Mouse (Mus musculus) monocyte, adult 2 months (primary cell): ENCODE results near the gene Trpc5.

Experiments
- DNase-seq, 2 experiments: peaks; one replicate each; pipeline ENCODE4 v3.0.0; 2022; ENCODE audit warnings: low spot score in 2 of 2, low read depth in 1 of 2

Gene Trpc5

DNA sequence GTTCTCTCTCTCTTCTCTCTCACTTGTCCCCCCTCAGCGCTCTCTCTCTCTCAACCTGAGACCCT is at the start of gene Trpc5:
Gene Trpc5 (minus strand): TSS at position 39 of the 65 bp plus-strand sequence.
- DNase-seq = no peak

DNA sequence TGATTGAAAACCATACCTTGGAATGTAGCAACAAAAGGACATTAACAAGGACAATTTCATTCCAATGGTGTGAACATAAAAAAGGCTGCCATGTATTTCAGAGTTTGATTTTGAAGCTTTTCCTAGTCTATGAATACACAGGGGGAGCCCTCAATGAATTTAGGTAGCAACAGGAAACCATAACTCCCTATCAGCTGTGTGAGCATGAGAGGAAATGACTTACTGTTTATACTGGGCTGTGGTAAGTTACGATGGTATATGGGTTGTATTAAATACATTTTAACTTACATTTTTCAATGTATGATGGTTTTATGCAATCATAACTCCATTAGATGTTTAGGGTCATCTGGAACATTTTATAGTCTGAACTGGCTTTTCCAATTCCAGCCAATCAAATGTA is 28.4 kb upstream of the Trpc5 start:
- no peak for DNase-seq

DNA sequence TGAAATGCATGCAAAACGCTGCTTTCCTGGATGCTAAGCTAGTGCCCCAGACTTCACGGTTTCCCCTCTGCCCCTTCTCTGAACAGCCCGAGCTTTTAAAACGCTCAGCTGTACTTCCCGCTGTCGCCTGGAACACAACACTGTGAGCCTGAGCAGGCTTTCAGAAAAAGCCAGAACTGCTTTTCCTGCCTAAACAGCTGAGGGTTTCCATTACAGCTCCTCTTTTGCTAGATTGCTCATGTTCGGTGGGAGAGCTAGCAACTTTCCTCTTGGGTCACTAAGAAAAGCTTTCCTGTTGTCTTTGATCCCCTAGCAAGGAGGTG is 1.8 kb upstream of the Trpc5 start:
- no peak for DNase-seq

DNA sequence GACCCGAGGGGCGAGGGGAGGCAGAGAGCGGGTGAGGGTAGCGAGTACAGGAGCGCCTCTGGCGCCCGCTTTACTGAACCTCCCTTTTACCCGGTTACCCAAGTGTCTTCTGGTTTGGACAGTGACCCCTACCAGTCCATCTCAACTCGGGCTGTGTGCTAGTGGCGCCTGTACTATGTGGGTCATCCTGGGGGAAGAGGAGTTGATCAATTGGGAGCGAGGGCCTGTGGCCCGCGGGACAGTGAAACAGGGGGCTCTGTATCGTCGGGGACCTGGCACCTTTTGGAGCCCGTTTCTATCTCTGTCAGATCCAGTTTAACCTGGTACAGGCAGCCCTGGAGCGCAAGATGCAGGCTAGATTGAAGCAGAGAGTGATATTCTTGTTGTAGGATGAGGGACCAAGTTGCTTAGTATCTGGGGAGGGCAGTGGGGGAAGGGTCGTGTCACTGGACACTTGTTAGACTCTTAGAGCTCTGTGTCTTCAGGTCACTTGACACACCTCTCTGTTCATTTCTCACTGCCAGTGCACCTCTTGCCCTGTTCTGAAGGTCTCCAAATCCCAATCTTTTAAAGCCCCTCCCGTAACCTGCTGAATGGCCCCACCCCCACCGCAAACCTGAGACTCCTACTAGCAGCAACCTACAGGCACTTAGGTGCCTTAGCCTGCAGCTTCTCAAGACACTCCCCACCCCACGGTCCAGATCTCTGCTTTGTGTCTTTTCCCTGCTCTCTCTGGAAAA is 1.3 kb upstream of the Trpc5 start:
- DNase-seq = no peak

DNA sequence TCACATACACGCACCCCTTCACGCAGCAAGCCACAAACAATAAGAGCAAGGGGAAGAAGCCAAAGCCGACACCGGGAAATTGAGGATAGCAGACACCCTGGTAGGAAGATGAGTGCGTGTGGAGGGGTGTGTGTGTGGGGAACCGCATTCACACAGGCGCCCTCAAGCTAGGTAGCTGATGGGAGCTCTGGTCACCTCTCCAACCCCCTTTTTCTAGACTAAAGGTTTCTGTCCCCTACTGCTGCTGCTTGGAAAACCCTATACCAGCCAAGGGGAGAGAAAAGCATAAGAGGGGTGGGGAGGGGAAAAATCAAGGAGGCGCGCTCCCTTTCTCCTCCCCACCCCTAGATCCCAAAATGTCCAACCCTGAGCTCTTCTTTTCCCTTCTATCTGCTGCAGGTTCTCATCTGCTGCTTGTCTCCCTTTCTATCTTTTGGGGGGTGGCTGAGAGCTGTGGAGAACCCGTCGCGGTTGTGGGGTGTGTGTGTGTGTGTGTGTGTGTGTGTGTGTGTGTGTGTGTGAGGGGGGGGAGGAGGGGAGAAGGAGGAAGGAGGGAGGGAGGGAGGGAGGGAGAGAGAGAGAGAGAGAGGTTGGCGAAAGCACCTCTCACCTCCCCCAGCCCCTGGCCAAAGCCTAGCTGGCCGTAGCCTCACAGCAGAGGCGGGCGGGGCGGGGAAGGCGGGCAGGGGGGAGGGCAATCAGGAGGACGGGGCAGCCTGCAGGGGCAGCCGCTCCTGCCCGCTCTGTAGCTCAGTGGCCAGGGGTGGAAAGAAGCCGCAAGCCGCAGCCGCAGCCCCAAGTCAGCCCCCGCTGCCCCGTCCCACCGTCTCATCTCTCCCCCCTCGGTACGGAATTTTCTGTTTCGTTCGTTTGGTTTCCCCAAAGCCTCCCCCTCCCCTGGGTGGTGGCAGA is 483 bp upstream of the Trpc5 start, which contains the start of gene Rtl4:
Gene Rtl4 (plus strand): TSS at position 701 of the 912 bp plus-strand sequence.
- DNase-seq = no peak

DNA sequence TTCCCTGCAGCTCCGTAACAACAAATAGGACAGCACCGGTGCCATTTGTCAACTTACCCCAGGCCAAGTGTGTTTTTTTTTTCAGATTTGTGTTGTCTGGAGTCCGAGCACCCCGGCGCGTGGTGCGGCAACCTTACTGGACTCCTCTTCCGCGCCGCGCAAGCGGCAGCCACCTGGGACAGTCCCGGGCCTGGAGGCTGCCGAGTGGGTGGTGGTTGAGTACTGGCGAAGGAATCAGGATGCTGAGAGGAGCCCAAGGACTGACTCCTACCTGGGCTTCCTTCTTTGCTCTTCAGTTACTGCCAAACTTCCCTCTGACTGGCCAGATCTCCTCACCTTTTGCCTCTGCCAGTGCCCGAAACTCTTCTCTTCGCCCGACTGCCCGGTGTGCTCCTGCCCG is 238 bp downstream of the Trpc5 start:
- DNase-seq = no peak

DNA sequence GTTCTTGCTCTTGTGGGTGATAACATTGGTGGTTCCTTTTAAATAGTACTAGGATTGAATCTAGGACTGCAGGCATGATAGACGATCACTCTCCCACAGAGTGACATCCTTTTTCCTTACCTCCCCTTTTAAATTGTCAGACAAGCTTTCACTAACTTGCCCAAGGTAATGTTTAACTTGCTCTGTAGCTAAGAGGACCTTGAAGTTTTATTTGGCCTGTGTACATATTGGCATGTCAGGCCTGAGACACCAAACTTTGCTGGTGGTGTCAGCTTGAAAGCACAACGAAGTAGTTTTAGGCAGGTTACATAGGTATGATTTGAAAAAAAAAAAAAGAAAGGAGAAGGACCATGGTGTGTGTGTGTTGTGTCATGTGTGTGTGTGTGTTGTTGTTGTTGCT is 35.8 kb downstream of the Trpc5 start:
- DNase-seq = no peak

DNA sequence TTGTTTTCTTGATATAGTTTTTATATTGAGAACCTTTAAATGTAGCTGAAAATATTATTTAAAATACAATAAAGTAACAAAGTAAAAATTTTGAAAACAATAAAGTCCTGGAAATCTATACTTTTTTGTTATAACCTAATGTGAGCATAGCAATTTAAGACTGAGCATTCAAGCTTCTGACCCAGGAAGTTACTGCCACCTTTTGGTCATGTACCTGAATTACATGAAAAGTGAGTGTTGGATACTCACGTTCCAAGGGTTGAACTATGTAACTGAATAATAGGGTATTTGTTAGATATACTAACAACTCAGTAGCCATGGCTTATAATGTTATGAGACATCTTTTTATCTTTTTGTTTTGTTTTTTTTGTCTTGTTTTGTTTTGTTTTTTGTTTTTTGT is 42.6 kb downstream of the Trpc5 start:
- no peak for DNase-seq

DNA sequence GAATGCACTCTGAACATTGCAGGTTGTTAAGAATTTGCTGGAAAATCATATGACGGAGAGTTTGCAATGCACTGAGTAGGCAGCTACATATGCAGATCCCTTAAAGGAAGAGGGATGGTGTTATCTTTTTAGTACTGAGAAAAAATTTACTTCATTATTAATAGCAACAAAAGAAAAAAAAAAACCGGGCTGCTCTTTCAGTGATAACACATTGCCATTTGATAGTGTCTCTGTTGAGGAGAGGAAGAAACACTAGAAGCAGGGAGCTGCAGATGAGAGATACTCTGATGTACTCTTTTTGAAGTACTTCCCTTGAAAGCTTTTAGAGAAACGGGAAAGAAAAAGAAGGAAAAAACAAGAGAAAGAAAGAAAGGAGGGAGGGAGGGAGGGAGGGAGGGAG is 43.2 kb downstream of the Trpc5 start:
- no peak for DNase-seq

DNA sequence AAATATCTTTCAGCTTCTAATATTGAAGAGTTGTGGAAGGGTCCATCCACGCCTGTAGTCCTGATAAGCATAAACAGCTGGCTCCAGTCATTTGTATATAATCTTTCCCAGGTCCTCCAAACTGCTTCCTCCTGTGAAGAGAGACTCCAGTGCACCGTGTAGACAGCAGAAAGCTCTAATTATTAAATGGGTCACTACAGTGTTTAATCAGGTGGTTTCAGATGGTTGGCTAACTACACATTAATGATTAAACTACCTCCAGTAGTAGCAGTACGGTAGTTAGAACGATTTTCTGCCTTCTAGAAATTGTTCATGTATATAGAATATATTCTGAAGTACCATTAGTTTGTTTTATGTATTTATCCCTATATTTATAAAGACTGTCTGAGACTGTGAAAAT is 75.2 kb downstream of the Trpc5 start:
- no peak for DNase-seq

DNA sequence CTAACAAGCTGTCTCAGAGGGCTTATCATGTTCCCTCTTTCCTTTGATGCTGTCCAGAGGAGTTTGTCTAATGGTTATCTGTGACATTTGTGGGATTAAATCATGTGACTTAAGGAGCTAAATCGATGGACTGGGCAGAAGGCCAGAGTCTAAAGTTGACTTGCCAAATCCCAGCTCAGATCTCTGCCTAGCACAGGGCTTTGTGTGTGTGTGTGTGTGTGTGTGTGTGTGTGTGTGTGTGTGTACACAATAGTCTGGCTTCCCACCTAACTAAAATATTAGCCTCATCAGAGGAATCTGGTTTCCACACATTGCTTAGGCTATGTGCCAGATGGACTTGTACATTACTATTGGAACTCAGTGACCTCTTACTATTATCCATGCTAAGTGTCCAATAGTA is 151.5 kb downstream of the Trpc5 start:
- DNase-seq = no peak

DNA sequence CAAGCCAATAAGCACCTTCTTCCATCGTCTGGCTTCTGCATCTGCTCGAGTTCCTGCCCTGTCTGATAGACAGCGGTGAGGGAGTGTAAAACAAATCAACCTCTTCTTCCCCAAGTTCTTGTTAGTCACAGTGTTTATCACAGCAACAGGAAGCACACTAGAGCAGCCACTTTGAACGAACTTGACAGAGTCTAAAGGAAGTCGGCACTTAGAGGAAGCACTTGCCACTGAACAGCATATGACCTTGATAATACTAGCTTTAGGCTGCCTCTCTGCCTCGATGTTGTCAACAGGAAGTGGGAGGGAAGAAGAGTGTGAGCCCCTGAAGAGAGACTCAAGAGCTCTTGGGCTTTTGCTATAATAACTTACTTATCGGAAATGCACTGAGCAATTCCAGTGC is 161.9 kb downstream of the Trpc5 start:
- DNase-seq = no peak

DNA sequence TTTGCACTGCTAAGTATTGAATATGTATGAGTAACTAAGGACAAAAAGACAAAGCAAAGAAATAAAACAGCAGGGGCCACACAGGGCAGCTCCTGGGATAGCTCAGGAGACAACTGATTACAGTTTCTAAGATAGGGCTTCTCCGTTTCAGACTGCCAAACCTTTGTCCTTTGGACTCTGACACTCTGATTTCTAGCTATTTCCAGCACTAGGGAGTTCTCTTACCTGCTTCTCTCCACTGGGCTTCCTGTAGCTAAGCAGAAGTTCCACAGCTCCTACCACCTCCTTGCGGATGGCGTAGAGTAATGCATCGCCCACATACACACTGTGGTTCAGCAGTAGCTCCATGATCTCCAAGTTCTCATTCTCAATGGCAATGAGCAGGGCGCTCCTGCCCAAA is 164.7 kb downstream of the Trpc5 start:
- no peak for DNase-seq

DNA sequence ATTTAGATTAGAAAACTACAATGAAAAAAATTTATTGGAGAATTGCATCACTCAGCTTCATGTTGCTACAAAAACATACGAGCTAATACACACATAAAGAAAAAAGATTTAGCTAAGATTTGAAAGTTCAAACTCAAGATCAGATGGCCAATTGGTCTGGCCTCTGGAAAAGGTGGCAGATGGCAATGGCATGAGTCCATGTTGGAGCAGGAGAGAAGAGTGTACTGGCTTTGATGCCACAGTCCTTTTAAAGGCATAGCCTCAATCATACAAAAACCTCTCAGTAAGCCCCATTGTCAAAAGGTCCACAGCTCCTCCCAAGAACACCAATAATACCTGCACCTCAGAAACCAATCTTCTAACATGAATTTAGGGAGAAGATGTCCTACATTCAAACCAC is 196.6 kb downstream of the Trpc5 start:
- no peak for DNase-seq

DNA sequence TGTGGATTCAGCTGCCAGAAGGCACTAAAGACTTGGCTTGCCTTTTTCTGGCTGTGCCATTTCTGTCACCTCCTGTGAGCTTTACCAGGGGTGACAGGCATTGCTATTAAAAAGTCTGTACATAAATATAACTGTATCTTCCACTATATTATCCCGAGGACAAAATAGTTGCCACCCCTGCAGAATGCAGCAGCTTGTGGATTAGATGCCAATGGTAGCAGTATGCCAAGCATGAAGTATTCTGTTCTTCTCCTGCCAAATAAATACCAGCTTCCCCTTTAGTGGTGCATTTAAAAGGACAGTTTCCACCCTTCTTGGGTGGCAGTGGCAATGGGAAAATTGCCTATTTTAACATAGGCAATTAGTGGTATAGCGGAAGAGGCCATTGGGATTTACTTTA is 223.6 kb downstream of the Trpc5 start:
- no peak for DNase-seq

DNA sequence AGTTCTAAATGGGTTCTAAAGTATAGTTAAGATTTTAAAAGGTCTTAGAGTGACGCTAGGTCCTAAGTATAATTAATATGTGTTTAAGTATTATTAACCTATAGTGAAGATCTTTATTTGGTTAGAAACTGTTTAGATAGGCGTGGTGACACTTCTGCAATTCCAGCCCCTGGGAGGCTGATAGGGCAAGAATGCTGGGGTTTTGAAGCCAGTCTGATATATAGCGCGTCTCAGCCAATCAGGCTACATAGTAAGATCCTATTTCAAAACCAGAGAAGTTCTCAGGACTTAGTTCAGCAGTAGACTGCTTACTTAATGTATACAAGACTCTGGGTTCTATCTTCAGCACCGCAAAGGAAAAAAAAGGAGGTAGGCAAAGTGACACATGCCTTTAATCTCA is 231.7 kb downstream of the Trpc5 start, which contains the start of gene Trpc5os:
Gene Trpc5os (plus strand): TSS at position 301 of the 400 bp plus-strand sequence.
- no peak for DNase-seq

DNA sequence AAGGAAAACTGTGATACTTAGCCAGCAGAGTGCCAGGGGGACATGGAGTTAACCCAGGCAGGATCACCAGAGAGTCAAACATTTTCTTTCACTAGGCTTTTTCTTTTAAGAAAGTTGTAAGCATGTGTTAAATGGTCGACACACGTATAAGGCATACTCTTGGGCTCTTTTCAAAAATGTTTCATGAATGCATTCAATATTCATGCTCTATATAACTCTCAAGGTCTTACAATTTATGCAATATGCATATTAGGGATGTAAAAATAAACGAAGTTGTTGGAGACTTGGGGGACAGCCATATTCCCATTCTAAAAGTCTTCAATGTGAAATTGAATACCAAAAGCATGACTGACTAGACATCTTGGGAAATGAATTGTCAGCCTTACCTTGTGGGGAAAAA is 264.1 kb downstream of the Trpc5 start:
- DNase-seq = no peak

DNA sequence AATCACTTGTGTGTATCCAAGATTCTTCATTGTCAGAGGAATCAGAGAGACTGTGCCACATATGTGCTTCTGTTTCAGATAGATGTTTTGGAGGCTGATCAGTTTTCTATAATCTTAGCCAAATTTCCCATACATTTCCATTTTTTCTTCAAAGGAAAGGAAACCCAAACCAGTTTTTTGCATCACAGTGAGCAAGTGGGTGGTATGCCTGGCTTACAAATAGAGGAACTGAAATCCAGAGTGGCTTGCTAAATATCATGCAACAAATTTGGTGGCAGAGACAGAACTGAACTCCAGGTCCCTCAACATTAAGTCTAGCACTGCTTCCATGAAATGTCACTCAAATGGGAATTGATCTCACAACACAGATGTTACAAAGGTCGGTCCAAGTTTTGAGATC is 266.9 kb downstream of the Trpc5 start:
- DNase-seq = no peak

DNA sequence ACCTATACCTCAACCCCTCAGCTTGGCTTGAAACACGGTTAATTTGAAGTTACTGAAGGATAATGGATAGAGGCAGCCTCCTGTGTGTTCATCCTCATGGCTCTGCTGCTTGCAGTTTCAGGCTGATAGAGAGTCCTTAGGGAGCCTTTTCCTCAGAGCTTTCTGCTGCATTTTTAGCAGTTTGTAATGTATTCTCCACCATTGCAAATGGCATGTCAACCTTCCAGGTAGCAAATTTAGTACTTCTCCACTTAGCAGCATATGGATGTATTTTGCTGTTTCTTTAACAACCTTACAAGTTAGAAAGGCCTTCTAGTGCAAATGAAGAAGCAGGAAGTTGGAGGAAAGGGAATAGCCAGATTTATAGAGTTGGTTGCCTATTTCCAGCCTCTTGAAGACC is 267.7 kb downstream of the Trpc5 start:
- DNase-seq = no peak

DNA sequence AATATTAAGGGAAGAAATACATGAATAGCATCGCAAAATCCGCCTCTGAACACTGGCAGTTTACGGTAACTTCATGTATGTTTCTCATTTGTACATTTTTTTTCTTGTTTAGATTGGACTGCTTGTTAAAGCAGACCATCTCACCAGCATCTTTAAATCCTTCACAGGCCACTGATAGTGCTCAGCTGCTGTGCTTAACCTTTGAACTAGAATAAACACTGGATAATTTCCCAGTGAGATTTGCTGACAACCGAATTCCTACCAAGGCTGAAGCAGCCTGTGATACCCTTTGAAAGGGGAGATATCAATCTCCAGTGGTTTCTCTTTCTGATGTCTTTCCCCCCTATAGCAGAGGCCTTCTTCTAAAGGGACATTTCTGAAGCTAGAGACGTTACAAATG is 279.9 kb downstream of the Trpc5 start:
- no peak for DNase-seq

DNA sequence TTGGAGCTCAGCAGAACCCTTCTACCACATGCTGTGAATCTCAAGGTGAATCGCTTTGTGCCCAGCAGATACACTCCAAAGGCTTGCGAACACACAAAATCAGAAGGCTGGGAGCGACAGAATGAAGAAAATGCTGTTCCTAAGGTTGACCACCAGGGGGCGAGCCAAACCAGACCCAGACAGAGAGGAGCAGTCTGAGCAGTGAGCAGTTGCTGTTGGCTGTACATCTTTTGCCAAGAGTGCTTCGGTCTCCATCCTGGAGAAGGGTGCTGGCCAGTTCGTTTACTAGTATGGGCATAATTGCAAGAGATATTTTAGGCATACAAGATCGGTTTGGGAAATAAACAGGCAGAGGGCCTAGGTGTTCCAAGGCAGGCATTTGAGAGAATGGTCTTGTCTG is 284.5 kb downstream of the Trpc5 start:
- DNase-seq = peak in 1 of 2 experiments; percentile 2

DNA sequence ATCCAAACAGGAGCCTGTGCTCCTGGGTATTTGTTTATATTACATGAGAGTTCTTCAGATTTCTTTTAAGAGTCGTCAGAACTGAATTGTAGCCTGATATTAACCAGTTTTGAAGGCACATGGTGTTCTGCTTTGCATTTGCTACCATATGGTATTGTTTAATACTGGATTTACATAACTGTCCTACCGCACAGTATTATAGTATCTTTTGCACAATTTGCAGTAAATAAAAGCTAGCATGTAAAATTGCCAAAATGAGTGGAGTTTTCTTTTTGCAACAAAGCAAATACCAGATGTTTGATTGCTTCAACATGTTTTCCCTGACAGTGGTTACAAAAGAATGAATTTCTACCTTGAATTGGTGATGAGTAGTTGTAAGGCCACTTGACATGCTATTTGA is 313.8 kb downstream of the Trpc5 start:
- no peak for DNase-seq

DNA sequence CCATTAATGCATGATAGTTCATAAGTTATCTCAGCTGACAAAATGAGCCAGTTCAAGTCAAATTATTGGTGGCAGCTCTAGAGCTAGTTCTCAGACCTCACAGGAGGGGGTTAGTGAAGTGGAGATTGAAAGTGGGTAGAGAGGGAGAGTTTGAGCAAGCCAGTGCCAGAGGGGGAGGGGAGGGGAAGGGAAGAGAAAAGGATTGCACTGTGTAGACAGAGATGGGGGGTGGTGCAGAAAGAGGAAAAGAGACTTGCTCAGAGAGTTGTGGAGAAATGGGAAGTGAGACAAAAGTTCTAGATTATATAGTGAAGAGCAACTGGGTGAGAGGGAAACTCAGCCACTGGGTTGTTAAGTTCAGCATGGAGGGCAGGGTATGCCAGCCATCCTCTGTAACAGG is 349.6 kb downstream of the Trpc5 start:
- DNase-seq = no peak
